Mouse (Mus musculus) mature B cell (primary cell): Measurements from ENCODE around the gene Mmp25.
"Not testable (repeated sequence)": the region's sequence is repeated elsewhere in the genome, so short reads cannot be mapped to it uniquely, and the experiment has no call there.

ENCODE experiments used
- in situ Hi-C: fragments of 300-500 bp; cut with MboI; formaldehyde crosslinking; loops from 2 replicates; pipeline ENCODE4 v1.14.3; 2019

Mmp25 gene

GRCm38 (mm10) chr17:23600641-23601622 is 44.1 kb downstream of the Mmp25 start, which contains the start of gene Zscan10:
TSS of gene Zscan10 (plus strand) at chr17:23600856.
- in situ Hi-C loops: loop anchor here (5.0 kb wide), 1 partner anchor 34 kb away; no protein-coding TSS in a partner anchor

- in situ Hi-C loops: loop anchor here (5.0 kb wide), 1 partner anchor 32 kb away; no protein-coding TSS in a partner anchor
These were observed 45.4 kb downstream of the Mmp25 start for GRCm38 (mm10) chr17:23599605-23600063.

DNA sequence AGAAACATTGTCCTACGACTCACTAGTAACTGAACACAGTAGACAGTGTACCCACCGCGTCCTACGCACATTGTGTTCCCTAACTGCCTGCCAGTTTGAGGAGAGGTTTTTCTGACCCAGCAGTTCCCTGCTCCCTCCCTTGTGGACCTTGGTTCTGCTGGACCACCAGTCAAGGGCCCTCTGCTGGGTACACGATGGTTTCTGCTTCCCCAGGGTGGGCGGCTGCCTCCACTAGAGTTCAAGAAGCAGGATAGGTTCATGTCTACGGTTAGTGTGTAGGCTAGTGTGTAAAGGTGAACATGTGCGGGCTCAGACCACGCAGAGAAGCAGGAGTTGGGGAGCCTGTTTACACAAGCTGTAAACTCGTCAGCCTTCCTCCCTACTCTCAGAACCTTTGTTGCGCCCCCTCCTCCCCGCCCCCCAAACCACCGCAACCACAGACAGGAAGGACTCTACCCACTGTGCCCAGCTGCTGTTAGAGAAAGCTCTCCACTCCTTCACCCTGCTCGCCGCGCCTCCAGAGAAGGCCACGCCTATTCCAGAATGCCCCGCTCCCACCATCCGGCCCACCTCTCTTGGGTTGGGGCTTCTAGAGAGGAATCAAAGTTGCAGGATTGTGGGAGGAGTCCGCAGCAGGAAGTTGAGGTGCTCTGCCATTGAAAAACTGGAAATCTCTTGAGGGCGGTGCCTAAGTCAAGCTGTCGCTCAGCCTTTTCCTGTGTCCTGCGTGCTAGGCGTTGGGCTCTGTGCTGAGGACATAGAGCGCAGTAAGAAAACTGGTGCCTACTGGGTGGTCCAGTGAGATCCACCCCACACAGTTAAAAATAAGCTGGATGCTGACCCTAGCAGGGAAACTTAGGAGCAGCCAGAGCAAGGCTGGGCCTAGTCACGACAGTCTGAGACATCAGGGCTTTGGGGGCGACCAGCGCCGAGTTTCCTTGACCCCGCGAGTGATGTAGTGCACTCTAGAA is 46.2 kb downstream of the Mmp25 start, which contains the start of gene Zfp13:
Gene Zfp13, minus strand, starts transcription at position 906 of the 971 bp plus-strand sequence.
- in situ Hi-C loops: no loop called here

DNA sequence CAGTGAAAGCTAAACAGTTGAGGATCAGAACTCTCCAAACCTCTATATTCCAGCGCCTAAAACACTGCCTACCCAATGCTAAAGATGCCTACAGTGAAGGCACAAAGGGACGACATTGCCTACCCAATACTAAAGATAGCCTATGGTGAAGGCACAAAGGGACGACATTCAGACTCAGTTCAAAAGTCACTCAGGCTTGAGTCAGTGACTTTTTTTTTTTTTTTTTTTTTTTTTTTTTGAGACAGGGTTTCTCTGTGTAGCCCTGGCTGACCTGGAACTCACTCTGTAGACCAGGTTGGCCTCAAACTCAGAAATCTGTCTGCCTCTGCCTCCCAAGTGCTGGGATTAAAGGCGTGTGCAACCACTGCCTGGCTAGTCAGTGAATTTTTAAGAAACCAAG is 49.9 kb downstream of the Mmp25 start:
- in situ Hi-C loops: not testable (repeated sequence)

DNA sequence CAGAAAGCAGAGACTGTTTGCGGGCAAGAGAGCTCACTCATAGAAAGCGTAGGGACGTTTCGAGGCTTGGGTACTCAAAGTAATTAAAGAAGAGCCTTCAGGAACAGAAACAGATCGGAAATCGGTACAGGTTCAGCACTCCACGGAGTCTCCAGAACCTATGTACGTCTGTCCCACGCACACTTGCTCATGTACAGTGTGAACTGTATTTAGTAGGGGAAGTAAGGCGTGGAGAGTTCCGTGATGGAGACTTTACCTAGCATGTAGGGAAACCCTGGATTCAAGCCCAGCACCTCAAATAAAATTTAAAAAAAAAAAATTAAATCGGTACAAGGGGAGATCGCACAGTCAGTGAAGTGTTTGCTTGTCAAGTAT is 52.2 kb downstream of the Mmp25 start:
- in situ Hi-C loops: no loop called here

DNA sequence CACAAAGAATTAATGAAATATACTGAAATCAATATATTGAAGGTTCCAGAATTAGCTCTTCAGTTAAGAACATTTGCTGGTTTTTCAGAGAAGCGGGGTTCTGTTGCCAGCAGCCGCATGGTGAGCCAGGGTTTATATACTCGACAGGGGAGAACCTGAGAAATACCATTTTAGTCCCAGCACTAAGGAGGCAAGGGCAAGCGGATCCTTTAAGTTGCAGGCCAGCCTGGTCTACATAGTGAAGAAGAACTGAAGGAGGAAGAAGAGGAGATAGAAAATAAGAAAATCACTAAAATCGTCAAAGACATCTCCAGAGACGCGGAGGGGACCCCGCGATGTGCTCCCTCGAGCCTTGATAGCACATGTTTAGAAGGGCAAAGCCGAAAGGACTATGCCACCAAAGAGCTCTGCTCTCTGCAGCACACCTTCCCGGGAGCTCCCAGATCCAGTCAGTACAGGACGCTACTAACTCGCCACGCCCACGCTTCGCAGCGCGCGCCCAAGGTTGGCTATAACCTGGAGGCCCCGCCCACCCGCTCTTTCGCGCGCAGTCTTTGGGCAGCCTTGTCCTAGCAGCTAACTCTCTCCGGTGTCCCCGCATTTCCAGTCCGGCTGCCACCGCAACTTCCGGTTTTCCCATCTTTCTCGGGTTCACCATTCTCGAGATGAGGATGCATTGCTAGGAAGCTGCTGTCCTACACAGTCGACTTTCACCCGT is 52.7 kb downstream of the Mmp25 start:
- in situ Hi-C loops: no loop called here

DNA sequence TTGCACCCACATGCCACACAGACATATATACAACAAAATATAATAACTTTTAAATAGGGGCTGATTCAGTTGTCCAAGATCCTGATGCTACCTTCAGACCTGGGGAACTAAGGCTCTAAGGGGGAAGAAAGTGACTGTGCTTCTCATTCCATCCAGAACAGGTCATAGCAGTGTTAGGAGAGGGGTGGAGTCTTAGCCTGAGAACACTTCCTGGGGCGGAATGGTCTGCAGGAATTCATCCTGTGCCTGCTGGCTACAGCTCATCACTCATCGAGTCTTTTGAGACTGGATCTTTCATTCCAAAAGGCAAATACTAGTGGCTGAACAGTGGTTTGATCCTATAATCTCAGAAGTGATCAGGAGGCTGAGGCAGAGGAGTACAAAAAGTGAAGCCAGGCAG is 57.8 kb downstream of the Mmp25 start:
- in situ Hi-C loops: no loop called here

GRCm38 (mm10) chr17:23585721-23586491 is 59.2 kb downstream of the Mmp25 start:
- in situ Hi-C loops: no loop called here

DNA sequence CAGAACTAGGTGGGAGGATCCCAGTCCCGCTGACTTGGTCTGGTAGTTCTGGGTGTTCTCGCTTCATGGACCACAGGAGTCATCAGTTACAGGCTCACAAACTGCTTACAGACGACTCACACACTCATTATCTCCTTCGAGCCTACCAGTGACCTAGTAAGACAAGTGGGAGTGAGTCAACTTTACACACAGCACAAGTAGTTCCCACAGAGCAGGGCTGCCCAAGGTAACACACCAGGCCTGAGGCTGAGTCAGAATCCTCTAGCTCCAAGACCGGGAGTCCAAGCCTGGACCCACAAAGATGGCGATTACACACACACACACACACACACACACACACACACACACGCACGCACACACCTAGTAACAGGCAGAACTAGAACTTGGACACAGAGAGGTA is 60.3 kb downstream of the Mmp25 start:
- in situ Hi-C loops: no loop called here
